Mouse (Mus musculus) MEL-GATA-1-ER (cell line): ENCODE results near the gene Ppp6r2.

Source experiments
- DNase-seq: peaks from one replicate; pipeline ENCODE4 v3.0.0-alpha.2; 2012; ENCODE audit warnings: low read depth; ENCODE audit errors: extremely low read depth

Ppp6r2 gene

DNA sequence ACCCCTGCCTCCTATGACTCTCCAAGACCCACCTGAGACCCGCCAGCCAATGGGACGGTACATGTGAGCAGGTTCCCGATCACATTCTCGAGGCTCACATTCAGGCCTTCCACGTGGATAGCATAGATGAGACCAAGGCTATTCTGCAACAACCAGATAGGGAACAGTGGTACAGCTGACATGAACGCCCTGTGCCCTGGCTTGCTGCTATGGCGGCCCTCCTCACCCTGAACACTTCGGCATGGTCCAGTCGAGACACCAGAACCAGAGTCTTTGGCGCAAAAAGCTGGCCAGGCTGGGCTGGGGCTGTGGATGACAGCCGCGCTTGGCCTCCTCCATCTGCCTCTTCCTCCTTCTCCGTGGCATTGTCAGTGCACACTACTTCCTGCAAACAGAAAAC is 96.1 kb downstream of the Ppp6r2 start:
- no peak for DNase-seq

- no peak for DNase-seq
These were observed 97.2 kb downstream of the Ppp6r2 start for GRCm38 (mm10) chr15:89308406-89309139.

DNA sequence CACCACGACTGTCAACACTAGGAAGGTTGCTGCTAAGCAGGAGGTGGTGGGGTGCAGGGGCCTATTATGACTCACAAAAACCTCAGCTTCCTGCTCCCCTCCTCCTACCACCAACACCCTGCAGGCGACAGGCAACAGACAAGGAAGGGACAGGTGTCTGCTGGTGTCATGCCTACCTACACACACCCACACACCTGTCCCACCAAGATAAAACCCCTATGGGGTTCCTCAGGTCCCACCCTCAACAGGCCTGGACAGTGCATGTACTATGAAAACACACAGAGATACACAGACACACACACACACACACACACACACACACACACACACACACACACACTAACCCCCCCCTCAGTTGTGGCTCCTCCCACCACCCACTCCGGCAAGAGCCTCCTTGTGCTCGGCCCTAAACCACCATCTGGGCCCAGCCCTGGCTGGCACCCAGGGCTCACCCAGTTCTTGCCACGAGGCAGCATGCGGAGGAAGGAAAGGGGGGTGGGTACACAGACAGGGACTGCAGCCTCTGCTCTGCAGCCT is 98.7 kb downstream of the Ppp6r2 start:
- no peak for DNase-seq

DNA sequence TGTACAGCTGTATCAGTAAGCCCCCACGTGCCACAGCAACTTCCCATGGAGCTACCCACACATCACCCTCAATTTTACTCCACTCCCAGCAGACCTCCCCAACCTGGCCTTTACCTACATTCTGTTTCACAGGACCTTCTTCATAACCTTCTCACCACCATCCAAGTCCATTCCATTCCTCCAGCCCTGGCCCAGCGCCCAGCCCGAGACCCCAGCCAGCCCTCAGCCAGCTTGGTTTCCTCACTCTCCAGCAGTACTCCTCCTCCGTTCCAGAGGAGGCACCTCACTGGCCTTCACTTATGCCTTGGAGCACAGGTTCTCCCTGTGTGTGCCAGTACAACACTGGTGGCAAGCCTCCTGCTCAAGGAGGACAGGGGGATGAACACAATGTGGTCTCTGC is 102.0 kb downstream of the Ppp6r2 start:
- no peak for DNase-seq

DNA sequence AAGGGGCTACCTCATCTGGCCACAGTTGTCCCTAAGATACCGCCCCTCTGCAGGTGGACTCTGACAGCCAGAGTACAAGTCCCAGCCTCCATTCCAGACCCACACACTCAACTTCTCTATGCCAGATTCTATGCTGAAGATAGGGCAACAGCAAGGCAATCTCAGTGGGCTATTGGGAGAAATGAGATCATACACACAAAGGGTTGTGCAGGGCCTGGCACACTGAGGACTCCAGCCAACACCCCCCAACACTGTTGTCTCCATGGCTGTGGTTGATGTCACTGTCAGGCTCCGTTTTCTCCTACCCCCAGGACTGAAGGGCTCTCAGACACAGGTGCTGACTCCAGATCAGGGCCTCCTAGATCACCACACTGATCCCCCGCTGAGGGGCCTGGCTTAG is 102.8 kb downstream of the Ppp6r2 start:
- no peak for DNase-seq

GRCm38 (mm10) chr15:89314511-89315189 is 103.3 kb downstream of the Ppp6r2 start:
- no peak for DNase-seq

DNA sequence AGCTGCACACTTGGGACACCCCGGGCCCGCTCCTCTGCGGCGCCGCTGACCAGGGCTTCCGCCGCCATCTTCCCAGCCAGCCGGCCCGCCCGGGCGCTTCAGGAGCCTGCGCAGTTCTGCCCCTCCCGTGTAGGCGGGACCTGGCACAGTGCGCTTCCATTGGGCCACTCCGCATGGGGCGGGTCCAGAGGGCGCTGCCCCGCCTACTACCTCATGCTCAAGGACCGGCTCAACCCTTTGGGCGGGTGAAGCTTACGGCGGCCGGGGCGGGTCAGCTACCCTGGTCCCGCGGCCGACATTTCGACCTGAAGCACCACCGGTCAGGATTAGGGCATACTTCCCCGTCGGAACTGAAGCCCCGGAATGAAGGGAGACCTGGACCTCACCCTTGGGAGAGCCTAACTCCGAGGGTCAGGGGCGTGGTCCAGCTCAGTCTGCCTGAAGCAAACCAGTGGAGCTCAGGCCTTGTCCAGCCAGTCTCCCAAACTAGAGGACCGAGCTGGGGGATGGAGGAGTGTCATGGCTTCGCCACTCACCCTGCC is 103.9 kb downstream of the Ppp6r2 start, which contains the start of gene Sbf1:
Sbf1 (minus strand) TSS at position 122 of the 542 bp plus-strand sequence.
- DNase-seq = peak; percentile 80

GRCm38 (mm10) chr15:89316146-89316545 is 104.8 kb downstream of the Ppp6r2 start:
- DNase-seq = no peak

DNA sequence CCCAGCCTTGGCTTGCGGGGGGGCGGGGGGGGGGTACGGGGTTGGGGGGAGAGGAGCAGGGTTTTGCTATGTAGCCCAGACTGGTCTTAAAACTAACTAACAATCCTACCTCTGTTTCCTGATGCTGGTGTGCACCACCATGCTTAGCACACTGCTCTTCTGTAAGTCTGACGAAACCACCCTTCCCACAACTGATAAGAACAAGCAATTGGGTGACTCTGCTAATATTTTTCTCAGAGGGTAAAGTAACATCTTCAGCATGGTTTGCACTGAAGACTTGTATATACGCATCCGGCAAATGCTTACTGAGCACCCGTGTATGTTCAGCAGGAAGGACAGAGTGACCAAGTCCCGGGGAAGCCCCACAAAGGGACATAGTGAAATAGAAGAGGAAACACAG is 109.9 kb downstream of the Ppp6r2 start:
- peak; percentile 77 for DNase-seq

DNA sequence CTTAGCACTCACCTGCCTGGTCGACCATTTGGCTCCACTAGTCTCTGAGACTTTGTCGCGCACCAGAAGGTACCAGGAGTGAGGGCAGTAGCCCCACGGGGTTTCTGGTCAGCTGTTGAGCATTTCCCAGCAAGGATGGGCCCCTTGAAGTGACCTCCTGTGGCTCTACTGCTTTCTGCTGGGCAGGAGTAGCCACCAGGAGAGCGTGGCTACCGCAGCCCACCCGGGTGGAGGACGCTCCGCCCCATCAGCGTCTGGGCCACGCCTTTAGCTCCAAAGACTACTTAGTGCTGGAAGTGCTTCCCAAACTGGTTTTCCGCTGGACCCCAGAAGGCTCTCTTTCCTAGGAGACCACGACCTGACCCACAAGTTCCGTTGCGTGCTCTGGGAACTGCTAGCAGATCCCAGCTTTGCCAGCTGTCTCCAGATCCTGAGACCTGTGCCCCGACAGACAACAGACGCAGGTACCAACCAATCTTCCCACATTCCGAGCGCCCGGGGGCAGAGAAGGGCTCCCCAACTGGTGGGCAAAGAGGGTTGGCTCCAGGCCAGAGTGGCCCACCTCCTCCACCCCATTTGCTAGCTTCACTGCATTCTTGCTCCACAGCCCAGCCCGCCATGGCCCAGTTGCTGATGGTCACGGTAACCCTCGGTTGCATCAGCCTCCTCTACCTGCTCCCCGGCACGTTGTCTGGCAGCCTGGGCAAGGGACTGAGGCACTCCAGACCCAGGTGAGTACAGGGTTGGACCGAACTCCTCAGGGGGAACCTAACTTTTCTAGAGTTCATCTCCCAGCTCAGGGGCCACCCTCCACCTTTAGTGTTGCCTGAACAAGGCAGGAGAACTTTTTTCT is 111.5 kb downstream of the Ppp6r2 start, which contains the start of gene Adm2:
Adm2 (plus strand) TSS at position 51 of the 853 bp plus-strand sequence.
- DNase-seq = no peak

- DNase-seq = no peak
These were observed 112.3 kb downstream of the Ppp6r2 start for GRCm38 (mm10) chr15:89323656-89324055.

- DNase-seq = no peak
These were observed 115.1 kb downstream of the Ppp6r2 start for GRCm38 (mm10) chr15:89326441-89326840.

DNA sequence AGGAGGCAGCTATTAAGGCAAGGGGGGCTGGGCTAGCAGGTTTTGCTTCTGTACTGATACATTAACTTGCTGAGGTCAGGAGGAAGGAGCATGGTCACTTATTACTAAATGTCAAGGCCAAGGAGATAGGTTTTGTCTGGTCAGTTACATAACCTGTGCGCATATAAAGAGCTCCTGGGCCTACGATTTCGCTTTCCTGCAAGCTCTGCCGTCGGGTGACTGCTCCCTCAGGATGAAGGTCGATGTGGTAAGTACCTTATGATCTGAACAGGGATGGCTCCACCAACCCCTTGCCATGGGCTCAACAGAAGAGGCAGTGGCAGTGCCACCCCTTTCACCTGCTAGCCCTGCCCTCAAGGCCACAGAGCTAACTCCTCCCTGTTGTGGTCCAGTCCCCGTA is 122.9 kb downstream of the Ppp6r2 start, which contains the start of gene Miox:
Miox (plus strand) TSS at position 128 of the 400 bp plus-strand sequence.
- DNase-seq = no peak

DNA sequence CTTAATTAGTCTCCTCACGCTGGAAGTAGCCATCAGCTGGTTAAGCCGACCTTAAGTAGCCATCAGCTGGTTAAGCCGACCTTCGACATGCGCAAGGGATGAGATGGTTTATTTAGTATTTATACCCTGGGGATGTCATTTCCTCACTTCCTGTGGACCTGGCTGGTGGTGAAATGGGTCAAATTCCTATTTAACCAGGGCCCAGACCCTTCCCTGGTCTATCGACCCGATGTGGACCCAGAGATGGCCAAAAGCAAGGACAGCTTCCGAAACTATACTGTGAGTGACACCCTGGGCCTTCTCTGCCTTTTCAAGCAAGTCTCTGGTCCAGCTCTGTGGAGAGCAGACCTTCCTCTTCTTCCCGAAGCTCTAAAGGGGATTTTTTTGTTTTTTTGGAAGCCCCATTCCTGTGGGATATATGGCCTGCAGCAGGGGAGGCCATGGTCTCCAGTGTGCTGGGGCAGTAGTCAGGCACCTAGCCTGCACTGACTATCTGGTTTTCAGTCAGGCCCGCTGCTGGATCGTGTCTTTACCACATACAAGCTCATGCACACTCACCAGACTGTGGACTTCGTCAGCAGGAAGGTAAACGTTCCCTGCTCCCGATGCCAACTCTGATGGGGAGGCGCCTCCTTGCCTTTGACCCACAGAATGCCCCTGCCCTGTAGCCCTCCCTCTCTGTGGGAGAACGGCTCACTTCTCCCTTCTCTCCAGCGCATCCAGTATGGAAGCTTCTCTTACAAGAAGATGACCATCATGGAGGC is 123.6 kb downstream of the Ppp6r2 start:
- no peak for DNase-seq

DNA sequence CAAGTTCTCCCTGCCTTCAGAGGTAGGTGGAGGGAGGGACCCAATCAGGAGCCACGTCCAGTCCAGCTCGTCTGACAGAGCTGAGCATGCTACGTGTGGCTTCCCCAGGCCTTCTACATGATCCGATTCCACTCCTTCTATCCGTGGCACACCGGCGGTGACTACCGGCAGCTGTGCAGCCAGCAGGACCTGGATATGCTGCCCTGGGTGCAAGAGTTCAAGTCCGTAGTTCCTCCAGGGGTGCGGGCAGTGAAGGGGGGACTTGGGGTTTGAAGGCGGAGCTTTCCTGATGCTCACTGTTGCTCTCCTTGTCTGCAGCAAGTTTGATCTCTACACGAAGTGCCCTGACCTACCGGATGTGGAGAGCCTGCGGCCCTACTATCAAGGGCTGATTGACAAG is 125.1 kb downstream of the Ppp6r2 start:
- DNase-seq = no peak
